Mouse (Mus musculus) monocyte, adult 2 months (primary cell): ENCODE measurements around the gene Casq2.

ENCODE experiments used
- DNase-seq, 2 experiments: peaks; one replicate each; pipeline ENCODE4 v3.0.0; 2022; ENCODE audit warnings: low spot score in 2 of 2, low read depth in 1 of 2

Gene Casq2

GRCm38 (mm10) chr3:102081862-102082261, 4.4 kb upstream of the Casq2 start:
- DNase-seq = no peak

- no peak for DNase-seq
These were observed 2.5 kb upstream of the Casq2 start for GRCm38 (mm10) chr3:102083589-102084230.

- no peak for DNase-seq
These were observed 1.3 kb upstream of the Casq2 start for GRCm38 (mm10) chr3:102084833-102085491.

- no peak for DNase-seq
These were observed 496 bp upstream of the Casq2 start for GRCm38 (mm10) chr3:102085719-102086118.

GRCm38 (mm10) chr3:102094841-102095240, 8.6 kb downstream of the Casq2 start:
- DNase-seq = no peak

- no peak for DNase-seq
These were observed 9.2 kb downstream of the Casq2 start for GRCm38 (mm10) chr3:102095412-102095811.

GRCm38 (mm10) chr3:102096366-102096765, 10.2 kb downstream of the Casq2 start:
- DNase-seq = no peak

- no peak for DNase-seq
These were observed 10.8 kb downstream of the Casq2 start for GRCm38 (mm10) chr3:102096976-102097375.

GRCm38 (mm10) chr3:102099242-102099641, 13.0 kb downstream of the Casq2 start:
- no peak for DNase-seq

GRCm38 (mm10) chr3:102099793-102100192, 13.6 kb downstream of the Casq2 start:
- DNase-seq = no peak

GRCm38 (mm10) chr3:102101445-102101844, 15.2 kb downstream of the Casq2 start:
- no peak for DNase-seq

- no peak for DNase-seq
These were observed 17.8 kb downstream of the Casq2 start for GRCm38 (mm10) chr3:102103811-102104565.

- no peak for DNase-seq
These were observed 22.0 kb downstream of the Casq2 start for GRCm38 (mm10) chr3:102108201-102108600.

- no peak for DNase-seq
These were observed 25.9 kb downstream of the Casq2 start for GRCm38 (mm10) chr3:102111979-102112599.

GRCm38 (mm10) chr3:102120947-102121346, 34.7 kb downstream of the Casq2 start:
- no peak for DNase-seq

GRCm38 (mm10) chr3:102122046-102122445, 35.8 kb downstream of the Casq2 start:
- DNase-seq = no peak

GRCm38 (mm10) chr3:102123654-102124053, 37.4 kb downstream of the Casq2 start:
- no peak for DNase-seq

GRCm38 (mm10) chr3:102125546-102125945, 39.3 kb downstream of the Casq2 start:
- DNase-seq = no peak

- no peak for DNase-seq
These were observed 40.9 kb downstream of the Casq2 start for GRCm38 (mm10) chr3:102127114-102127513.

- no peak for DNase-seq
These were observed 42.0 kb downstream of the Casq2 start for GRCm38 (mm10) chr3:102128242-102128641.

GRCm38 (mm10) chr3:102130478-102130877, 44.3 kb downstream of the Casq2 start:
- DNase-seq = no peak
